Mouse (Mus musculus): ENCODE results near the gene Nudt2. TPM values are rescaled to one million over a fixed set of nuclear protein-coding genes. Genes with fewer than 3 reads are reported as not detected.

Gene Nudt2
- total and polyA plus RNA-seq, 3 experiments, result 21.7 to 40.2 (median 27.9) TPM

GRCm38 (mm10) chr4:41504325-41504724, 39.4 kb downstream of the Nudt2 start:
- Histone ChIP-seq H3K9me3 (replicated peaks; ENCODE audit: low read length) (peaks cover 10% of the 10 kb centered on the region), H3K9ac (ENCODE audit: insufficient read depth, low read depth) (no peak overlapping the region), H3K27me3 (replicated peaks) (peaks cover 64% of the 10 kb centered on the region), H3K4me2 (ENCODE audit: insufficient read depth, low read depth, poor library complexity, severe bottlenecking) (no peak overlapping the region), H3K79me2 (replicated peaks; ENCODE audit: control insufficient read depth, extremely low read depth, insufficient read depth, poor library complexity, severe bottlenecking) (no peaks in the 10 kb centered on the region), H3K4me1 (ENCODE audit: control insufficient read depth in 1 of 2, insufficient read depth in 2 of 2) (no peaks in the 10 kb centered on the region), H3K4me3 (replicated peaks in 1 of 3; ENCODE audit: low read depth in 2 of 3, low read length in 2 of 3, poor library complexity in 1 of 3) (no peak overlapping the region), H3K27ac (ENCODE audit: insufficient read depth, low read depth) (no peak overlapping the region), H3K36me3 (replicated peaks in 1 of 2; ENCODE audit: control insufficient read depth in 1 of 2, insufficient read depth in 1 of 2, low read length in 1 of 2) (no peaks in the 10 kb centered on the region)
- DNase-seq (ENCODE audit: extremely low read depth), result peak; percentile 8
- in situ Hi-C loops (cut with MboI; ENCODE audit: low pct_ligation_motif_present, low pct_unique_long_range_greater_than_20kb, low sequenced_read_pairs) (no loop called here), dilution Hi-C loops (cut with MboI; ENCODE audit: extremely low pct_ligation_motif_present, extremely low pct_unique_long_range_greater_than_20kb, low sequenced_read_pairs) (no loop called here)
- TF ChIP-seq HCFC1 (IDR thresholded peaks at IDR 0.05; ENCODE audit: low read depth, low read length) (no peak), ZKSCAN1 (IDR thresholded peaks at IDR 0.05; ENCODE audit: borderline replicate concordance, low read depth, low read length) (no peak), CTCF (conservative IDR thresholded peaks at IDR 0.05 in 1 of 2, IDR thresholded peaks at IDR 0.05 in 1 of 2; ENCODE audit: low read depth in 2 of 2, low read length in 2 of 2) (peak in 1 of 2 experiments; percentile 42; a peak in 2 of 4 replicates)

GRCm38 (mm10) chr4:41505131-41505551, 40.2 kb downstream of the Nudt2 start:
- Histone ChIP-seq H3K4me2 (ENCODE audit: insufficient read depth, low read depth, poor library complexity, severe bottlenecking) (no peak overlapping the region), H3K4me3 (replicated peaks in 1 of 3; ENCODE audit: low read depth in 2 of 3, low read length in 2 of 3, poor library complexity in 1 of 3) (no peak overlapping the region), H3K4me1 (ENCODE audit: control insufficient read depth in 1 of 2, insufficient read depth in 2 of 2) (no peaks in the 10 kb centered on the region), H3K27me3 (replicated peaks) (peaks cover 69% of the 10 kb centered on the region), H3K27ac (ENCODE audit: insufficient read depth, low read depth) (no peak overlapping the region), H3K36me3 (replicated peaks in 1 of 2; ENCODE audit: control insufficient read depth in 1 of 2, insufficient read depth in 1 of 2, low read length in 1 of 2) (no peaks in the 10 kb centered on the region), H3K9ac (ENCODE audit: insufficient read depth, low read depth) (no peak overlapping the region), H3K79me2 (replicated peaks; ENCODE audit: control insufficient read depth, extremely low read depth, insufficient read depth, poor library complexity, severe bottlenecking) (no peaks in the 10 kb centered on the region), H3K9me3 (replicated peaks; ENCODE audit: low read length) (peaks cover 10% of the 10 kb centered on the region)
- DNase-seq (ENCODE audit: extremely low read depth), result peak; percentile 3
- dilution Hi-C loops (cut with MboI; ENCODE audit: extremely low pct_ligation_motif_present, extremely low pct_unique_long_range_greater_than_20kb, low sequenced_read_pairs) (no loop called here), in situ Hi-C loops (cut with MboI; ENCODE audit: low pct_ligation_motif_present, low pct_unique_long_range_greater_than_20kb, low sequenced_read_pairs) (no loop called here)
- TF ChIP-seq CTCF (conservative IDR thresholded peaks at IDR 0.05 in 1 of 2, IDR thresholded peaks at IDR 0.05 in 1 of 2; ENCODE audit: low read depth in 2 of 2, low read length in 2 of 2), result peak; percentile 8 to 47; a peak in 2 of 4 replicates
- TF ChIP-seq TCF12 (IDR thresholded peaks at IDR 0.05; ENCODE audit: low read depth, low read length), result no peak

GRCm38 (mm10) chr4:41506156-41506555, 41.2 kb downstream of the Nudt2 start:
- no peak overlapping the region for H3K4me2 ChIP-seq (ENCODE audit: insufficient read depth, low read depth, poor library complexity, severe bottlenecking)
- no peaks in the 10 kb centered on the region for H3K79me2 ChIP-seq (replicated peaks; ENCODE audit: control insufficient read depth, extremely low read depth, insufficient read depth, poor library complexity, severe bottlenecking)
- peak; percentile 17 for DNase-seq (ENCODE audit: extremely low read depth)
- no peak overlapping the region for H3K4me3 ChIP-seq (replicated peaks in 1 of 3; ENCODE audit: low read depth in 2 of 3, low read length in 2 of 3, poor library complexity in 1 of 3)
- H3K9ac ChIP-seq (ENCODE audit: insufficient read depth, low read depth), result no peak overlapping the region
- TF ChIP-seq CTCF (conservative IDR thresholded peaks at IDR 0.05 in 1 of 2, IDR thresholded peaks at IDR 0.05 in 1 of 2; ENCODE audit: low read depth in 2 of 2, low read length in 2 of 2) (peak in 1 of 2 experiments; percentile 60; a peak in 2 of 4 replicates), MAFK (IDR thresholded peaks at IDR 0.05; ENCODE audit: insufficient replicate concordance, low read length) (no peak), KAT2A (IDR thresholded peaks at IDR 0.05; ENCODE audit: insufficient replicate concordance, low read length) (no peak), POLR2A (IDR thresholded peaks at IDR 0.05; ENCODE audit: low read depth, low read length) (no peak), UBTF (IDR thresholded peaks at IDR 0.05; ENCODE audit: low read depth, low read length) (no peak), SMC3 (IDR thresholded peaks at IDR 0.05; ENCODE audit: low read depth, low read length) (peak; percentile 40), GABPA (IDR thresholded peaks at IDR 0.05; ENCODE audit: insufficient replicate concordance, low read depth, low read length) (no peak), RAD21 (IDR thresholded peaks at IDR 0.05; ENCODE audit: low read depth, low read length) (peak; percentile 22)
- in situ Hi-C loops (cut with MboI; ENCODE audit: low pct_ligation_motif_present, low pct_unique_long_range_greater_than_20kb, low sequenced_read_pairs), result no loop called here
- dilution Hi-C loops (cut with MboI; ENCODE audit: extremely low pct_ligation_motif_present, extremely low pct_unique_long_range_greater_than_20kb, low sequenced_read_pairs), result no loop called here
- peaks cover 69% of the 10 kb centered on the region for H3K27me3 ChIP-seq (replicated peaks)
- peaks cover 10% of the 10 kb centered on the region for H3K9me3 ChIP-seq (replicated peaks; ENCODE audit: low read length)
- H3K4me1 ChIP-seq (ENCODE audit: control insufficient read depth in 1 of 2, insufficient read depth in 2 of 2), result no peaks in the 10 kb centered on the region
- no peak overlapping the region for H3K27ac ChIP-seq (ENCODE audit: insufficient read depth, low read depth)
- H3K36me3 ChIP-seq (replicated peaks in 1 of 2; ENCODE audit: control insufficient read depth in 1 of 2, insufficient read depth in 1 of 2, low read length in 1 of 2), result no peaks in the 10 kb centered on the region
